Mouse (Mus musculus) stomach, postnatal 0 days (tissue): ENCODE data around the gene Slc13a1.

ENCODE experiments used
- CTCF ChIP-seq: IDR thresholded peaks from 2 replicates; pipeline ENCODE4 v1.5.1; 2016; ENCODE audit warnings: antibody characterized with exemption, low read depth, mild to moderate bottlenecking, moderate library complexity
- EP300 ChIP-seq: optimal IDR thresholded peaks from 2 replicates; pipeline ENCODE3; 2016; ENCODE audit warnings: antibody characterized with exemption

DNA sequence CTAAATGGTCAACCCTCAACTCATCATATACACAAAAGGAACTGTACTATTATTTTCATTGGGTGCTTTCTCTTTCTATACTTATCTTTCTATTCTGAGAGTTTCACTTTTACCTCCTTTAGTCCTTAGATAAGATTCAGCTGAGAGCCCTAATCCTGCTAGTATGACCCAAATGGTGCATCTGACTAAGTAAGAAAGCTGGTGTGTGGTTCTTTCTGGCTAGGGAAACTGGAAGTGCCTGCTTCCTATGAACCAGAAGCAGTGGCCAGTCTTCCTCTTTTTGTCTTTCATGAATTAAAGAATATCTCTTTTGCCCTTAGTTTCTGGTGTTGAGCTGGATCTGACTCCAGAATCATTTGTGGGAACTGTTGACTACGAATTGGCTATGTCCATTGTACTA is 8.1 kb downstream of the Slc13a1 start:
- TF ChIP-seq CTCF (no peak), EP300 (no peak)
